Mouse (Mus musculus): Measurements from ENCODE around the gene Rgs8. TPM values are rescaled to one million over a fixed set of nuclear protein-coding genes. Genes with fewer than 3 reads are reported as not detected.

The Rgs8 gene
- total RNA-seq, 2 experiments from 2014 or later: 61.1 to 63.2 TPM

DNA sequence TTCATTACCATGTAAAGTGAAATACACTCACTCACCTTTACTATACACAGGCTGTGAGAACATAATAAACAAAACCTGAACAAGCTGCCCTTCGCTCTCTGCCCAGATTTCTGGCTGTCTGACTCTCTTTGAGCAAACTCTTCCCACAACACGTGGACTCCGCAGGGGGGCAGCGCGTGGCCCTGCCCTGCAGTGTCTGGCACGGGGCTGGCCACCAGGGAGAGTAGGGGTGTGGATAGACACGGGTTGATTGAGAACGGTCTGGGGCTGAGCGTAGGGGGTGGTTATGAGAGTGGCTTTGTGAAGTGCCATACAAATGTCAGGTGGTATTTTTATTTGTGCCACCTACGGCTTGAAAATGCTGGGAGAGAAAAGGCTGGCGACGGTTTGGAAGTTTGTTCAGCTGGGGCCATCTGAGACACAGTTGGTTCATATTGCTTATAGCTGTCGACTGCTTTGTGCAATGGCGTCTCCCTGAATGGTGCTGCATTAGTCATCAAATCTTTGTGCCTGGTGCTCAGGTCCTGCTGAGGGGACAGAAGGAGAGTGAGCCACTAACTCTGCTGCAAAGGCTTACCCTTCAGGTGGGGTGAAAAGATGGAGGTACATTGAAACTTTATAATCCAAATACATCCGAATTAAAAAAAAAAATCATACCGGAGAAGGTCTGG is 44.9 kb downstream of the Rgs8 start:
- no peak overlapping the region for H3K4me3 ChIP-seq
- intact Hi-C loops (cut with DNase I): no loop called here
- H3K27ac ChIP-seq: no peak overlapping the region
- no peak for DNase-seq (ENCODE audit: extremely low spot score in 1 of 2, low spot score in 2 of 2)
- no peak for TF ChIP-seq CTCF (IDR thresholded peaks at IDR 0.05)

DNA sequence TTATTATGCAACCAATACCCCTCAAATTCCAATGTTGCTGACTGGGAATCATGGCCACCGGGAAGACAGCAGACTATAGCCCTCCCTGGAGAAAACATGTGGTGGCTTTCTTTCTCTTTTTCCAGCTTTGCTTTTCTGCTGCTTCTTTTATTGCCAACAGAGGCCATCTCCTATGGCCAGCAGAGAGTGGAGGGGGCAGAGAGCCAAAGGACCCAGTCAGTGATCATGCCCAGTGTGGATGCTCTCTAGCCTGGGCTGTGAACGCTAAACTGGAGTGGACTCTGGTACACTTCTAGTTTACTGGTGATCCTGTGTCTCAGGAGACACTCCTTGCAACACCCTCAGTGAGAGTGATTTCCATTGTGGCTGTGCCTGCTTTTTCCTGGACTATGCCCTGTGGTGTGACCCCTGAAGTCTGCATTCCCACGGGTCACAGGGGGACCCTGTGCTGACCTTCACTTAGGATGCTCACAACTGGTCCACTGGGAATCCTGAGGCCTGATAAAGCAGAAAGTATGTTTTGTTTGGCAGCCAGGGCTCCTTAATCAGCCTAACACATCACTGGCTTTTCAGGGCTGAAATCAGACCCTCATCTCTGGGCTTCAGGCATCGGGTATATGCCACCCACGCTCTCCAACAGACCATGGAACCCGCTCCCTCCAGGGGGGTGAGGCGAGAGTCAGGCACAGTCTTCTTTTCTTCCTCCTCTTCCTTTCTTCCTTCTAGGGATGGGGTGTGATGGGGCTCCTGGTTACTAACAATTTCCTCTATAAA is 45.7 kb downstream of the Rgs8 start:
- no peak for DNase-seq (ENCODE audit: extremely low spot score in 1 of 2, low spot score in 2 of 2)
- no peak for TF ChIP-seq CTCF (IDR thresholded peaks at IDR 0.05)
- H3K27ac ChIP-seq: no peak overlapping the region
- intact Hi-C loops (cut with DNase I): no loop called here
- H3K4me3 ChIP-seq: no peak overlapping the region

DNA sequence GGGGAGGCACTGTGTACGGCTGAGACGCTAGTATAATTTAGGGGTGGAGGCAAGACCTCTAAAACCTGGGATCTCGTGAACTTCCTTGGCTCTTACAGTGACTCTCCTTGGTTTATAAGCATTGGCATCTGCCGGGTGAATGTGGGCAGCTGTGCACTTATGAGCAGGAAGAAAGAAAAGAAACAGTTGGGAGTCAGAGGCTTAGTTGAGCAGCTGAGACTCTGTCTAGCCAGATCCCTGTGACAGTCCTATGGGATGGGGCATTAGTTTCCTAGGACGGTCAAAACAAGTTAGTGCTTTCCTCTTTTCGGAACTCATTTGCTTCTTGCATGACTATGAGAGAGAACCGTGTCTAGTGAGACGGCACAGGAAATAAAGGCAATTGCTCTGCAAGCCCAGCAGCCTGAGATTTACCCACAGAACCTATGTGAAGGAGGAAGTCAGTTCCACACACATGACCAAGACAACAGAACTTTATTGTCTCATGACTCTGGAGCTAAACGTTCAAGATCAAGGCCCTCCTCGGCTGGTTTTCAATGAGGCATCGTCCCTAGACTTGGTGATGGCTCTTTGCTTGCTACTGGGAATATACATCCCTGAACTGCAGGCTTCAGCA is 47.7 kb downstream of the Rgs8 start:
- no peak for DNase-seq (ENCODE audit: extremely low spot score in 1 of 2, low spot score in 2 of 2)
- H3K4me3 ChIP-seq: no peak overlapping the region
- TF ChIP-seq CTCF (IDR thresholded peaks at IDR 0.05): no peak
- intact Hi-C loops (cut with DNase I): no loop called here
- no peak overlapping the region for H3K27ac ChIP-seq

DNA sequence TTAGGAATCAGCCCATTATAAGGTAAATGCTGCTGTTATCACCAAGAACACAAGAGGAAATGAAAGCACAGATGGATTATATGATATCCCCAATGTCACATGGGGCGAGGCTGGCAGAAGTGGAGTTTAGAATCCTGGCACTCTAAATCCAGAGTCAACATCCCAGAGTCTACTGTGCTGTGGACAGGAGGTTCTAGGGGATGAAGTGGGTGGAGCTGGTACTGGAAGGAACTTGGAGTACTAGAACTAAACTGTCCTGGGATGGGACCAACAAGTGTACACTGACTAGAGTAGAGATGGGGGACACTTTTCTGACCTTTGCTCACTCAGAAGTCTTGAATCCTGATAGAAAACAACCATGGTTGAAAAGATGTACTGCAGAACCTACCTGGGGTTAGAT is 48.6 kb downstream of the Rgs8 start:
- no peak for DNase-seq (ENCODE audit: extremely low spot score in 1 of 2, low spot score in 2 of 2)
- Histone ChIP-seq H3K27ac (no peak overlapping the region), H3K4me3 (no peak overlapping the region)
- TF ChIP-seq CTCF (IDR thresholded peaks at IDR 0.05): no peak
- intact Hi-C loops (cut with DNase I): no loop called here

DNA sequence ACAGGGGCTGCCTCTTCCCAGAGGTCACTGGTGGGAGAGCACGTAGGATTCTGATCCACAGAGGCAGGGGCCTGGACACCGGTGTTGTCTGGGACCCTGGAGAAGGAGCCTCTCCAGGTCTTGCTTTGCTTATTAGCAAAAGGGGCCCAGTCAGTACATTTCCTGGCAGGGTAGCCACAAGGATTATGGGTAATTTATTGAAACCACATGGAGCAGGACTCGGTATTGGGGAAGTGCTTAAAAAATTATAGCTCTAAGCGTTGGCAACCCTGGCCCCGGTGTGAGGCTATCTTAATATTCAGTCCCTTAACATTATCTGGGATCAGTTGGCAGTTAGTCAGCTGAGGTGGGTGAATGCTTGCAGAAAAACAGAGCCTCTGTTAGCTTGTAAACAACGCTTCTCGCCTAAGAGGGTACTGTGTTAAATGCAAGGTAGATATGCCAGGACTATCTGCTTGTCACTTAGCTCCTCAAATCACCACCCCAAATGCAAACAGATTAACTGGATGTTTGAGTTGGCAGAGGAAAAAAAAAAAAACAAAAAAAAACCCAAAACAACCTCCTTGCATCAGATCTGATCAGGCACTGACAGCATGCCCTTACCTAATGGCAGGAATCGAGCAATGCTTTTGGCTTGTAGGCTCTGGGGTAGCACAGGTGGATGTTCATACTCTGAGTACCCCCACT is 49.5 kb downstream of the Rgs8 start:
- intact Hi-C loops (cut with DNase I): no loop called here
- no peak for TF ChIP-seq CTCF (IDR thresholded peaks at IDR 0.05)
- no peak overlapping the region for H3K27ac ChIP-seq
- H3K4me3 ChIP-seq: no peak overlapping the region
- no peak for DNase-seq (ENCODE audit: extremely low spot score in 1 of 2, low spot score in 2 of 2)

DNA sequence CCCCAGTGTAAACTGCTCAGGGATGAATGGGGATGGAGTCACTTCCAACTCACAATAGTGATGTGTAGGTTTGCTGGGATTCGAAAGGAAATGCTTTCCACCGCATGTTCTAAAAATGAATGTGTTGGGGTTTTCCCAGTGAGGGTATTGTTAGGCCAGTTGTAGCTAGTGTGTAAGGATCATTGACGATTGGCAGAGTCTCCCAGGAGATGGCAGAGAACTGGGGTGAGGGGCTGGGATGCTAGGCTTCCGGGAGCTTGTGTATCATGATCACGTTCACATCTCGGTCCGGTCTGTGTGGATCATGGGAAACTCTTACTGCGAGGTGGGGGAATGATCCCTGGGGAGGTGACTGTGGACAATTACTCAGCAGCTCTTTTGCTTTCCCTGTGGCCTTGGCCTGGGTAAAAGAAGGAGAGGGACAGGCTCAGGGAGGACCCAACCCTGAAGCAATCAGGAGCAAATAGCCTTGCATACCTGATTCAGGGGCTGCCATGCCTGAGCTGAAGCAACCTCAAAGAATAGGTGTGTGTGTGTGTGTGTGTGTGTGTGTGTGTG is 50.1 kb downstream of the Rgs8 start:
- no peak overlapping the region for H3K4me3 ChIP-seq
- H3K27ac ChIP-seq: no peak overlapping the region
- TF ChIP-seq CTCF (IDR thresholded peaks at IDR 0.05): no peak
- no peak for DNase-seq (ENCODE audit: extremely low spot score in 1 of 2, low spot score in 2 of 2)
- intact Hi-C loops (cut with DNase I): no loop called here

DNA sequence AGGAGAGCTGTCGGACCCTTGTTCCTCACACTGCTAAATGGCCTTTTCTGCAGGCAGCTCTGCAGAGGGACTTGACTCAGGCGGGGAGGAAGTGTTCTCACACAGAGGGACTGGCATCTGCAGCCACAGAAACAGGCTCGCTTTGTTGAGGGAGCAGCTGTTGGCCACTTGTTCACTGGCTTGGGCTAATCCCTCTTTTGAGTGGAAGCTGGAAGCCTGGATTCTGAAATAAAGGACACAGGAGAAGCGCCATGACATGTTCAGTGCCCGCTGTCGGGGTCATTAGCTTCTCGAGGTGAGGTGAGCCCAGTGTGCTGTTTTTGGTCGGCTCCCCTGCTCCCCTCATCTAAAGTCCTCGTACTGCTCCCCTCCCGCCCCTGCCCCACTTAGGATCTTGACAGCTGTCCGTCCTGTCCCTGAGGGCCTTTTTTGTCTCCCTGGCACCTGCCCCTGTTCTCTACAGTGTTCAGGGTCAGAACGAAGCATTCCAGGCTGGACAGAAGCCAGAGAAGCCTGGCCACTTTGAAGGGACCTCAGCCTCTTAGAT is 50.7 kb downstream of the Rgs8 start:
- H3K27ac ChIP-seq: no peak overlapping the region
- H3K4me3 ChIP-seq: no peak overlapping the region
- DNase-seq (ENCODE audit: extremely low spot score in 1 of 2, low spot score in 2 of 2): no peak
- intact Hi-C loops (cut with DNase I): no loop called here
- TF ChIP-seq CTCF (IDR thresholded peaks at IDR 0.05): no peak

DNA sequence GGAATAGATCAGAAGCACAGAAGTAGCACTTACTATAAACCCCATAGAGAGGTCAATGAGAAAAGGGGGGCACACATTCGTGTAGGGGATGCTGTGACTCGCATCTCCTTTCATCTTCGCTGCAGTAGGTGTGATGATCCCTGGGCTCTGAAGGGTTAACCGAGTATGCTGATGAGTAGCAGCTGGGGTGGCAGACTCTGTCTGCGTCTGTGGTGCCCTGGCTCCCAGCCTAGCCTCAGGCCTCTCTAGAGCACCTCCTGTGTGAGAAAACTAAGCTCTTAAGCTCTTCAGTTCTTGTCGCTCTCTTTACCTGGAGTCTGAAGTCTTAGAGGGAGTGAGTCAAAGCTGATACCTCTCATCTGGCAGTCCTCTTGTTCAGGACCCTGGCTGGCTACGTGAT is 51.3 kb downstream of the Rgs8 start:
- intact Hi-C loops (cut with DNase I): no loop called here
- no peak overlapping the region for H3K27ac ChIP-seq
- DNase-seq (ENCODE audit: extremely low spot score in 1 of 2, low spot score in 2 of 2): no peak
- TF ChIP-seq CTCF (IDR thresholded peaks at IDR 0.05): no peak
- no peak overlapping the region for H3K4me3 ChIP-seq

DNA sequence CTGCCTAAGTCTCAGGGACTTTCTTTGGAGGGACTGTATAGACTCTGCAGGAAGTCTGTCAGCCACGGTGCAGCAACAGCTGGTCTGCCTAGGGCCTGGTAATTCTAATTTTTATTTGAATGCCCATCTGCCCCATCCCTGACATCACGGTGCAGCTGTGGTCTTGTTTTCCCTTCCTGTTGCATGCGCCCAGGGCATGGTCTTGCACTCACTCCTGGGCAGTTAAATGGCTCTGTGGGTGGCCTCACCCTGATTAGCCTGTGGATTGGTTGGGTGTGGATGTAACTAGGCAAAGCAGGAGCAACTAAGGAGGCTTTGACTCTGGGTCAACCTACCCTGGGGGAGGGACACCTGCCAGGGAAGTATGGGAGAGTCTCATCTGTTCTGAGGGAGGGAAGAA is 52.2 kb downstream of the Rgs8 start:
- intact Hi-C loops (cut with DNase I): no loop called here
- no peak overlapping the region for H3K4me3 ChIP-seq
- H3K27ac ChIP-seq: no peak overlapping the region
- DNase-seq (ENCODE audit: extremely low spot score in 1 of 2, low spot score in 2 of 2): no peak
- no peak for TF ChIP-seq CTCF (IDR thresholded peaks at IDR 0.05)

DNA sequence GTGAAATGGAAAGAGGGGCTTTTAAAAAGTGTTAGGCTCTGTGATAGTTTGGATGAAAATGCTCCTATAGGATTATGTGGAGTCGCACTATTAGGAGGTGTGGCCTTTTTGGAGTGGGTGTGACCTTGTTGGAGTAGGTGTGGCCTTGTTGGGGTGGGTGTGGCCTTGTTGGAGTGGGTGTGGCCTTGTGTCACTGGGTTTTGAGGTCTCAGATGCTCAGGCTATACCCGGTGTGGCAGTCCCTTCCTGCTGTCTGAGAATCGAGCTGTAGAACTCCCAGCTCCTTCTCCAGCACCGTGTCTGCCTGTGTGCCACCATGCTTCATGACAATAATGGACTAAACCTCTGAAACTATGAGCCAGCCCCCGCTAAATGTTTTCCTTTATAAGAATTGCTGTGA is 55.8 kb downstream of the Rgs8 start:
- DNase-seq (ENCODE audit: extremely low spot score in 1 of 2, low spot score in 2 of 2): no peak
- intact Hi-C loops (cut with DNase I): no loop called here
- no peak overlapping the region for H3K4me3 ChIP-seq
- no peak for TF ChIP-seq CTCF (IDR thresholded peaks at IDR 0.05)
- no peak overlapping the region for H3K27ac ChIP-seq

DNA sequence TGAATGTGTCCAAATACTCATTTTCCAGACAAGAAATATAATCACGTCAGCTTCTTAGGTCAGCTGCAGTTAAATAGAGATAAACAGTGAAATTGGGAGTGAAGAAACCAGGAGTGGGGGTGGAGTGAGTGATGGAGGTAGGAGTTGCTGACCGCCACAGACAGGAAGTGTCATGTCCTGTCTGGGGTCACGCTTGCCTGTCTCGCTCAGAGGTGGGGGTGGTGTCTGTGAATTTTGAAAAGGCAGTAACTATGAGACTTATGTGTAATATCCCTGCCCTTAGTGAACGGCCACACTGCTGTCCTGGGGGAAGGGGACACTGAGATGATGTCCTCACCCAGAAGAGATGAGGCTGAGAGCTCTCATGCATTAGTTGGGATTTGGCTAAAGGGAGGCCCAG is 56.6 kb downstream of the Rgs8 start:
- H3K4me3 ChIP-seq: no peak overlapping the region
- no peak for TF ChIP-seq CTCF (IDR thresholded peaks at IDR 0.05)
- no peak overlapping the region for H3K27ac ChIP-seq
- intact Hi-C loops (cut with DNase I): no loop called here
- DNase-seq (ENCODE audit: extremely low spot score in 1 of 2, low spot score in 2 of 2): no peak

Measured in left cerebral cortex, adult 2 months (tissue).